Mouse (Mus musculus): ENCODE data around the gene Scamp5.

Gene Scamp5

DNA sequence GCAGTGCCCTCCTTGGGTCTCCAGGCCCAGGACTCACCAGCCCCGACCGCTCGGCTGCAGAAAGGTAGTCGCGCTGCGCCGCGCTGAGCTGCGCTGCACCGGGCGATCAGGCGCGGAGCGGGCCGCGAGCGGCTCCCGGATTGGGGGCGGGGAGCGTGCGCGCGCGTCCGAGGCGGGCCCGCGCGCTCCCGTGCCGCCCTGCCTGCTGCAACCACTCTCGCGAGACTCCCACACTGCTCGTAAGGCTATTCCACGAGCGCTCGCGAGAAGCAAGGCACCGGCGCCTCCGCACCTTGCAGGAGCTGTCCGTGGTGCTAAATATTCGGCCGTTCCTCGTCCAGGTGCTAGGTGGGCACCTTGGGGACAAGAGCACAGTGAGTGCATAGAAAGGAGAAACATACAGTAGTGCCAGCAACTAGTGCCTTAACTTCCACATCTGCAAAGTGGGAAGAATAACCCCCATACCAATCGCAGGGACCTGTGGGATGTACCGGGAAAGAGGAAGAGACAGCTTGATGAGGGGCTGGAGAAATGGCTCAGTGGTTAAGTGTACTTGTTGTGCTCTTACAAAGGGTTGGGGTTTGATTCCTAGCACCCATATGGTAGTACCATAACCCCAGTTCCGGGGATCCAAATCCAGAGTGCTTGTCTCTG, at the start of gene Scamp5:
Gene Scamp5, minus strand, starts transcription at position 165 of the 654 bp plus-strand sequence.
- peak; percentile 92 for DNase-seq (ENCODE audit: extremely low spot score, low spot score)

DNA sequence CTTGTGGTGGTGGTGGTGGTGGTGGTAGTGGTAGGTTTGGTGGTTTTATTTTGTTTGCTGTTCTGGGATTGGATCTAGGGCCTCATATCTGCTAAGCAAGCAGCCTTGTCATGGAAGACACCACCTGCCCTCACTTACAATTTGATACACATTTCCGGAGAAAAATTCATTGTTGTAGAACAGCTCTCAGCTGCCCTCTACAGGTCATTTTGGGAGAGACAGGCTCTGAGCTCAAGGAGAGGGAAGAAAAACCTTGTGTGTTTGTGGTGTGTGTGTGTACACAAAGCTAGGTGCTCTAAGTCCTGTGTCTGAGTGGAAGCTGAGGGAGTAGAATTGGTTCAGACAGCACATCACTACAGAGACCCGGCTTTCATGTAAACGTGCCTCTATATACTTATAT, 49.3 kb upstream of the Scamp5 start:
- DNase-seq (ENCODE audit: extremely low spot score, low spot score): peak; percentile 66

DNA sequence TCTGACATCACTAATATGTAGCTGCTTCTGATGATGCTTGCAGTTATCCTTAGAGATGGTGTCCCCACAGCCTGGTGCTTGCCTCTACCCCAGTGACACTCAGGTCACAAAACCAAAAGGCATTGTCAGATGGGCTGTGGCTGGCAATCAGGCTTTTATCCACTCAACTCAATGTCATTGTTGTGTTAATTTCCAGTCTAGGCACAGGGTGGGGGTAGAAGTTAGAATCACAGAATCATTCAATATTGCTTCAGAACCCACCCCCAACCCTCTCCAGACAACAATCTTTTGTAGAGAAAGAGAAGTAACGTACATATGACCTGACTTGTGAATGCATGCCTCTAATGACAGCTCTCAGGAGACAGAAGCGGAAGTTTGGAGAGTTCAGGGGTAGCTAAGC, 42.7 kb upstream of the Scamp5 start:
- no peak for DNase-seq (ENCODE audit: extremely low spot score, low spot score)

DNA sequence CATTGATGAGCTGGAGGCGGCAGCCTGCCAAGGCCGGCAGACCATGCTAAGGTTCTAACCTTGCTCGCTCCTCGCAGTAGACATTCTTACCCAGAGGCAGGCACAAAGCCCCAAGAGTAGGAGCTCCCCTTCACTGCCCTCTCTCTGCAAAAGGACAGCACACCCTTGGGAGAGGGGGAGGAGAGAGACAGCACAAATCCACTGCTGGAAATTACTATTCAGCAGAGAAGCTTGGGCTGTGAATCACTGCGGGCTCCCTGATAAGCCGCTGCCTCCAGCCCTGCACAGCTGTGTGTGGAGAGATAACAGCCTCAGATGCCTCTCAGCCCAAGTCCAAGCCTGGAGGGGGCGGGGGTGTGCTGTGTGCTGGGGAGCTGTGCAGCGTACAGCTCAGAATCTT, 37.8 kb upstream of the Scamp5 start:
- peak; percentile 52 for DNase-seq (ENCODE audit: extremely low spot score, low spot score)

DNA sequence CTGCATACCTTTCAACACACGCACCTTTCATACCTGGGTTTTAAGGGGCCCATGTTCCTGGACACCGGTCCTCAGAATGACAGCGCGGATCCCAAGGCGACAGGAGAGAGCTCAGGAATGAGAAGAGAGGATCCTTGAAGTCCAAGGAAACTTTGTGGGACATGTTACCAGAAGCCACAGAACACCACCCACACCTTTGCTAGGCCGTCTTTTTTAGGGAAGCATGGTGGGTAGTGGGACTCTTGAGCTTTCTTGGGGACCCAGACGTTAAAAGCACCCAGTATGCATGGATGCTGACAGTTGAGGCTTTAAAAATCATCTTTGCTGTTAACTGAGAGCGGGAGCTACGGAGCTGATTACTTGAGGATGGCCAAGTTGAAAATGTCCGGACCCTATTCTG, 37.0 kb upstream of the Scamp5 start:
- peak; percentile 22 for DNase-seq (ENCODE audit: extremely low spot score, low spot score)

DNA sequence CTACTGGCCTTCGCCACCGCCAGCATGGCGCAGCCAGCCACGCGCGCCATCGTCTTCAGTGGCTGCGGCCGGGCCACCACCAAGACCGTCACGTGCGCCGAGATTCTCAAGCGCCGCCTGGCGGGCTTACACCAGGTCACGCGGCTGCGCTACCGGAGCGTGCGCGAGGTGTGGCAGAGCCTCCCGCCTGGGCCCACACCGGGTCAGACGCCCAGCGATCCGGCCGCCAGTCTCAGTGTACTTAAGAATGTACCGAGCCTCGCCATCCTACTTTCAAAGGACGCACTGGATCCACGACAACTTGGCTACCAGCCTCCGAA, 36.5 kb upstream of the Scamp5 start:
- peak; percentile 58 for DNase-seq (ENCODE audit: extremely low spot score, low spot score)

DNA sequence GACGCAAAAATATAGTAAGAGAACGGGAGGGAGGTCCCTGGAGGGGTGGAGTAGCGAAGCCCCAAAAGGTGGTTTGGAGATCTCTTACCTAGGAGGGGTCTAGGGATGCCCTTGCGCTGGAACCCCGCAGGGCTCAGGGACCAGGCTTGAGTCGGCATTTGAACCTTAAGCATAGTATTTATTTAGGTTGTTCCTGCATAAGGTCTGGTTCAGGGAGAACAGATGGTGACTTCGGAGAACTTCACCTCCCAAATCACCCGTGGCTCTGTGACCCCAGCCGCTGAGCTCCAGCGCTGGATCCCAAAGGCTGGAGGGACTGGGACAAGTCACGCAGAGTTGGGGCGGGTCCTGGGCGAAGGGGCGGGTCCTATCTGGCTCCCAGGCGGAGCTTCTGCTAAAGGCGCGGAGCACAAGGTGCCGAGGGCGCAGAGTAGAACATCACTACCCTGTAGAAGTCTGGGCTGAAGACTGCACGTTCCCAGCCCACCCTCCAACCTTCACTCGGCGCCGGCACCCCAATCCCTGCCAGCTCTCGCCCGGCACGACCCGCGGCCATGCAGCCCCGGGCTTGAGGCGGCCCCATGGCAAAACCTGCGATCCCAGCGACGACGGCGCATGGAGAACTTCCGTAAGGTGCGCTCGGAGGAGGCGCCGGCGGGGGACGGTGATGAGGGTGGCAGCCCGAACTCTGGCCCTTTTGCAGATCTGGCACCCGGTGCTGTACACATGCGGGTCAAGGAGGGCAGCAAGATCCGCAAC, 35.9 kb upstream of the Scamp5 start, which contains the start of gene Rpp25:
Gene Rpp25, plus strand, starts transcription at position 405 of the 759 bp plus-strand sequence.
- DNase-seq (ENCODE audit: extremely low spot score, low spot score): peak; percentile 68

DNA sequence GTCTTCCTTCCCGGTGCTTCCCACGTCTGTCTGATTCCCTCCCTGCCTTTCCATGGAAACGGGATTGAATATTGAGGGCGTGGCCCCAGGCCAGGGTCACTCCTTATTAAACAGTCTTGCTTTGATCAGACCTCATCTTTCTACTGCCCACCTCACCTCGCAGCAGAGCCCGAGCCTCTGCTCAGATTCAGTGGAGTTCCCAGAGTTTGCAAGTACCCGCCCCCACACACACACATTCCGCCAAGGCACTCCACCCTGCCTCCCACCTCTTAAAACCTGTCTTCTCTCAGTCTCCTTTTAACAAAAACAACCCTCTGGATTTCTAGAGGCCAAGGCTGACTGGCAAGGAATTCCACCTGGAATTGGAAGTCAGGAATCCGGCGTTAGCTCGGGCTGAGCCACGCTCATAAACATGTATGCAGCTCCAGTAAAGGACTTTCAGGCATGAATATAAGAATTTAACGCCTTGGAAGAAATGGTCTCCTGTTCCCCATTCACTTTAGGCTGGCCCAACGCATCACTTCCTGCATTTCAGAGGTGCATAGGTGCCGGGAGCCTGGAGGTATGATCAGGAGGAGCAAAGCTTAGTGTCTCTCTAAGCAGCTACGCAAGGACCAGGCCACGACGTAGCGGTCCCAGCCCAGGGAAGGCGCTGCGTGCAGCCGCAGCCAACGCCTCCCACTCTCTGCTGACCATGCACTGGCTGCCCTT, 35.2 kb upstream of the Scamp5 start:
- peak; percentile 49 for DNase-seq (ENCODE audit: extremely low spot score, low spot score)

DNA sequence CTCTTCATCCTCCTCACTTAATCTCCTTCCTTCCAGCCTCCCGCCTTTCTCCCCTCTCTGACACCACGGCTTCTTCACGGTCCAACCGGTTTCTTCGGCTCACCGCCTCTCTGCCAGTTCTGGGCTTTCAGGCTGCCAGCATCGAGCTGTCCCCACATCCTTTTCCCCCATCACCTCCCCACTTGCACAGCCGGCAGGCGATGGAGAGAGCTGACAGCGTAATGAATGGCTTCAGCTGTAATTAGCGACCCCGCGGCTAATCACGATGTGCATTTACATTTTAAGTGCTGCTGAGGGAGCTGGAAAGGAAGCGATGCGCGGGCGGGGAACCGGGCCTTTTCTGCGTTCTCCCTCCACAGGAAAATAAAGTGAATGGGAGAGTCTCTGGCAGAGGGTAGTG, 34.0 kb upstream of the Scamp5 start:
- peak; percentile 53 for DNase-seq (ENCODE audit: extremely low spot score, low spot score)

DNA sequence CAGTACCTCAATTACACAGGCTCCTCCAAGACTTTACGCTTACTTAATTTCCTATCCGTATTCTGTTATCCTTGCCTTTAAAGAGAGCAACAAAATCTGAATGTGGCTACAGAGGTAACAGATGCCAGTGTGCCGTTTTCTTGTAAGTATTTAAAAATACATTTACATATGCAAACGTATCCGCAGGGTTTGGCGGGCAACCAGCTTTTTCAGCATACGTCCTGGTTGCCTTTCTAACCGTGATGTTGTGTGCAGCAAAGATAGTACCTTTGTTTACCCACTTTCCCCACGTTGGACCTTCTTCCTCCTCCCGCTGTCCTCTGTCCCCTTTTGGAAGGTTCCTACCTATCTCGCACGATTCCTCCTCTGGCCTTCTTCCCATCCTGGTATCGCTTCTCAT, 33.6 kb upstream of the Scamp5 start:
- no peak for DNase-seq (ENCODE audit: extremely low spot score, low spot score)

DNA sequence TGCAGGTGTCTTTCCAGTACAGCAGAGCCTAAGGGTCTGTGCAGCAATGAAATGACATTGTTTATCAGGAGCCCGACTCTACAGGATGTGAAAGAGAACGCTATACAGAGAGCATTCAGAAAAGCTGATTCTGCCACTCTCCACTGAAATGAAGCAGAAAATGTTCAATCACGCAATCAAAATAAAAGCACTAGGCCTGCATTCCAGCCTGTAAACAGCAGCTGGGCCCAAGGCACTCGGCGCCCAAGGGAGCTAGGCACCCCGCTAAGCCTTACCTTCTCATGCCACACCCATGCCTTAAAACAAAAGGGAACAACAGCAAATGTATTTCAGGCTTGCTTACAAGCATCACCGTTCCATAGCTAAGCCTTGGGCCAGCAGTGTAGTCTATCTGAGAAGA, 30.7 kb upstream of the Scamp5 start:
- no peak for DNase-seq (ENCODE audit: extremely low spot score, low spot score)

DNA sequence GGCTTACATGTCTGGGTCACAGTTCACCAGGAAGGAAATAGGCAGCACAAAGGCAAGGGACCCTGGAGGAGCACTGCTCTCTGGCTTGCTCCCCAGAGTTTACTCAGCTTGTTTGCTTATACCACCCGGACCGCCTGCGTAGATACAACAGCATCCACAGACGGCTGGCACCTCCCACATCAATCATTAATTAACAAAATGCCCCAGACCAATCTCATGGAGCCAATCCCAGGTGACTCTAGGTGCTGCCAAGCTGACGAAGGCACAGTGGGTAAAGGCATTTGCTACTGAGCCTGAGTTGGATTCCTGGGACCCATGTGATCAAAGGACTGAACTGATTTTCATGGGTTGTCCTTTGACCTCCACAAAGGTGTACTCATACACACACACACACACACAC, 29.4 kb upstream of the Scamp5 start:
- DNase-seq (ENCODE audit: extremely low spot score, low spot score): no peak

DNA sequence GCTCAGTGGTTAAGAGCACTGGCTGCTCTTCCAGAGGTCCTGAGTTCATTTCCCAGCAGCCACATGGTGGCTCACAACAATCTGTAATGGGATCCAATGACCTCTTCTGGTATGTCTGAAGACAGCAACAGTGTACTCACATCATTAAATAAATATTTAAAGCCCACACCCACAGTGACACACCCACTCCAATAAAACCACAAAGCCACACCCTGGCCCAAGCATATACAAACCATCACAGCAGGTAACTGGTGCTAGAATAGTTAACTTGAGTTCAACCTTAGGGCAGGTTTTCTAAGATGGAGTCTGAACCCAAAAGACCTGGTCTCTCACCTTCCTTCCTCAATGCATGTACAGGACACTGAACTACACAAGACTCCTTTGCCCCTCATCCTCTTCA, 27.1 kb upstream of the Scamp5 start:
- DNase-seq (ENCODE audit: extremely low spot score, low spot score): no peak

DNA sequence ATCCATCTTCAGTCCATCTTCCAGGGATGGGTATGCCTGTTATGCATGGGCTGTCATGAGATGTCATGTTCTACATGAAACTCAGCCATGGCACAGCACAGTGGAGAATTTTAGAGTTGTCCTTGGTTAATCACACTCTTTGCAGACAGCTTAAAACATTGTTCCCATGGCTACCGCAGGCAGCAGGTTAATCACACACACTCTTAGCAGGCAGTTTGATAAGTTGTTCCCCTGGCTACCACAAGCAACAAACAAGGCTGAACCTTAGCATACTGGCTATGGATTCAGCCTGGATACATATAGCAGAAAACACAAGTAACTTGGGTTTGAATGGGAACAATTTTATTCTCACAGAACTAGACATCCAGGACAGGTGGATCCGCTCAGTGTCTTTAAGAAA, 25.7 kb upstream of the Scamp5 start:
- no peak for DNase-seq (ENCODE audit: extremely low spot score, low spot score)

DNA sequence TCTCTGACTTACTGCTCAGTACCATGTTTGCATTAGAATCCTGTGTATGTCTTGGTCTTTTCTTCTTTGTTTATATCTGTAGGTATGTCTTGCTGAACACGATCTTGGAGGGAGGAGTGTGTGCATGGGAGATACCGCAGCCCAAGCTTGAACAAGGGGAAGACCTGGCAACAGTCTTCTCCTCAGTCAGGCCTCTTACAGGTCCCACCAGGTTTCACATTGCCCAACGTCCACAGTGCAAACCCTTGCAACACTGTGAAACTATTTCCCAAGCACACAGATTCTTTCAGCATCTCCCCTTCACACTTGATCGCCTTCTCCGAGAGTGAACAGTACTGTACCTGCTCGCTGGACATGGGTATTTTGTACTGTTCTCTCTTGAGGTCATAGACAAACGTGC, 19.9 kb upstream of the Scamp5 start:
- no peak for DNase-seq (ENCODE audit: extremely low spot score, low spot score)

DNA sequence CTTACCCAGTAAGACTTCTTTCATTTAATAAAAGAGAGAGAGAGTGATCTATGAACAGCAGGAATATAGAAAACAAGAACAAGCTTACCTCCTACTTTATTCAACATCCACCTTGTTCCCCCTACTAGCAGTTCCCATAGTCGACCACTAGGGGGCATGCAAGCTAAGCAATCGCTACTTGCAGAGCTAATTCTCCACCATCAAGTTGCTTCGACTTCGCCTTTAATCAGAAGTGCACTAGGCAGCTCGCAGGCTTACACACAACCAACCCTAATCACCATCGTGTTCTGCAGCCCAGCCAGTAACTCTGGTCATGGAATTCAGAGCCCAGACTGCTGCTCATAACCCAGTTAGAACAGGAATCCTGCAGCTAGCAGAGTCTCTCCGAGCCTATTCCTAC, 17.9 kb upstream of the Scamp5 start:
- DNase-seq (ENCODE audit: extremely low spot score, low spot score): peak; percentile 76

DNA sequence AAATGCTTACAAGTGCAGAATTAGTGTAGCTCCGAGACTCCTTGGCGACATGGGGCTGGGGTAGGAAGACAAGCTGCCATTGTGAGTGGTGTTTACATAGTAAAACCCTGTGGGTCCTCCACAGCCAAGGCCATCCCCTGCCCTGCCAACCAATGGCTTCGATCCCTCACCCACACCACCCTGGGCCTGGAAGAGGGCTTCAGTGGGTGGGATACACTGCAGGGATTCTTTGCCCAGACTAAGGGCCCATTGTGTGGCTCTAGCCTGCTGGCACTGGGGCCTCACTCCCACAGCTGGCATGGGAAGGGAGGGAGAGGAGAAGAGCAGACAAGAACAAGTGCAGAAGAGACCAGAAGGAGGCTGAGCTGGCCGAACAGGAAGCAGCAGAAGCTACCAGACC, 1.1 kb upstream of the Scamp5 start:
- DNase-seq (ENCODE audit: extremely low spot score, low spot score): no peak

DNA sequence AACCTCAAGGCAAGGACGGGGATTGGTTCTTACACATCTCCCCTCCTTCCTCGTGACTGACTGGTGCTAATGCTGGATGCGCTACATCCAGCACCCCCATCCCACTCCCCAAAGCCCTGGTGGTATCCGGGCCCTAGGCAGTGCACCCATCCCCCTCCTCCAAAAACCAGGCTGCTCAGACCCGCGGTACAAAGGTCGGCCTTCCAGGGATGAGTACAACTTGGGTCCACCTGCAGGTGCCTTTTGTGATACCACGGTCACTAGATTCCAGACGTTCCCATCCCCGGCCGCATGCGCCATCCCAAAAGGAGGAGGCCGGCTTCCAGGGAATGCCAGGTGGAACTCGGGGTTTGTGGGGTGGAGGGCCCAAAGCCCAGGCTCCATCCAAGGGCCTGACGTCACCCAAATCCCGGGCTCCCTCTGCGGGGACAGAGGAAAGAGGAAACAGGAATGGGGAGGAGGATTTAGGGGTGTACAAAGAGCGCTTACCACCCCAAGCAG, 539 bp downstream of the Scamp5 start:
- DNase-seq (ENCODE audit: extremely low spot score, low spot score): no peak

DNA sequence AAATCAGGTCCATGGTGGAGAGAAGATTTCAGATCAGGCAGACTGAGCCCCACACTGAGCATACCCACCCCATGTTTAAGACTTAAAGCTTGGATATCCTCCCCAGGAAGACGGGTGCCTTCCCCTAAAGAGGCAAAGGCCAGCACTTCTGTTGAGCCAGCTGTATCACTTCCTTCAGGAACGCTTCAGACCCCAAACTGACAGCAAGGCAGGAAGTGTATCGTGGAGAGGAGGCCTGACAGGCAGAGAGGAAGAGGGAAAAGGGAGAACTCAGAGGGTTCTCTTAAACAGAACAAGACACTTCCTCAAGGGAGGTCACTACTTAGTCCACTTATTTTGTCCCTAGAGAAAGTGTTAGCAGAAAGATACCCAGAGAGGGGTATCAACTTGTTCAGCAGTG, 1.8 kb downstream of the Scamp5 start:
- no peak for DNase-seq (ENCODE audit: extremely low spot score, low spot score)

DNA sequence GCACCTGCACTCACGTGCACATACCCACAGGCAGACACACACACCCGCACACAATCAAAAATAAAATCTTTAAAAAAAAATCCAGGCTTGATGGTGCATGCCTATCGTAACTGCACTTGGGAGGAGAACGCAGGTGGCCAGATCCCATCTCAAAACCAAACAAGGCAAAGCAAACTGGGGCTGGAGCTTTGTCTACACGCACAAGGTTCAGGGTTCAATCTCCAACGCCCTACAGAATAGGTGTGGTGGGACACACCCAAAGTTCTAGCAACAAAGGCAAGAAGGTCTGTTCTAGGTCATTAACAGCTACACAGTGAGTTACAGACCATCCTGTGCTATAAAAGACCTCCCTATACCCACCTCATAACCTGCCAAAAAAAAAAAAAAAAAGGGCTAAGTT, 5.0 kb downstream of the Scamp5 start:
- DNase-seq (ENCODE audit: extremely low spot score, low spot score): no peak

DNA sequence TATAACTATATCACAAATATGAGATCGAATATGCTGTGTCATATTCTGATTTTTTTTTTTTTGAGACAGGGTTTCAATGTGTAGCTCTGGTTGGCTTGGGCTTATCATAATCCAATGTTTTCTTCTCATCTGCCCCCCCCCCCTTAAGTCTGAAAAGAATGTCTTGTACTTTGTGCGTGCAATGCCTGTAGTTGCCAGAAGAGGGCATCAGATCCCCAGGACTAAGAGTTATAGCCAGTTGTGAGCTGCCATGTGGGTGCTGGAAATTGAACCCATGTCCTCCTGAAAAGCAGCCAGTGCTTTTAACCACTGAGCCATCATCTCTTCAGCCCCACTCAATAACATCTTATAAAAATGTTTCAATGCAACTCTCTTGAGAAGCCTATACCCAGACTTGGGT, 8.2 kb downstream of the Scamp5 start:
- no peak for DNase-seq (ENCODE audit: extremely low spot score, low spot score)

DNA sequence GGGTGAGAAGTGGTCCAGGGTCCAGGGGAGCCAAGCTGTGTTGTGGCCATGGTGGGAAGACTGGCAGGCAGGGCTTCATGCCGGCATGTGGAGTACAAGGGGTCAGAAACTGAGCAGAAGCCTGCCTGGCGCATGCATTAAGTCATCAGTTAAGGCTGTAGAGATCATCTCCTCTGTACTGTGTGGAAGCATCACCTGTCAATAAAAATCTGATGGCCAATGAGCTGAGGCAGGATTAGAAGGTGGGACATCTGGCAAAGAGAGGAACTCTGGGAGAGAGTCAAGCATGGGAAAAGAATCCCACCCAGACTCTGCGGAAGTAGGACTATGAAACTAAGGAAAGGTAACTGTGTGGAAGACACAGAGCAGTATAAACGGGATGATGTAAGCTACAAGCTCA, 14.3 kb downstream of the Scamp5 start:
- no peak for DNase-seq (ENCODE audit: extremely low spot score, low spot score)

Data from neural tube, embryonic 10.5 days (tissue).